Mouse (Mus musculus) C2C12 (cell line): ENCODE results near the gene Pear1. TPM values are rescaled to one million over a fixed set of nuclear protein-coding genes. Genes with fewer than 3 reads are reported as not detected.
A peak's percentile ranks its signal among the peaks of the same experiment; 100 is the strongest.

ENCODE experiments used
- H3K27me3 ChIP-seq: one replicate; pipeline ENCODE4 v1.6.1; 2011; ENCODE audit not compliant: control insufficient read depth, insufficient read depth, insufficient read length
- H3K36me3 ChIP-seq: one replicate; pipeline ENCODE4 v1.6.1; 2011; ENCODE audit not compliant: control insufficient read depth, insufficient read depth
- H3K4me3 ChIP-seq: one replicate; pipeline ENCODE4 v1.5.1; 2011; ENCODE audit warnings: mild to moderate bottlenecking, control low read depth; ENCODE audit not compliant: poor library complexity, insufficient read depth, severe bottlenecking
- H3K79me2 ChIP-seq: one replicate; pipeline ENCODE4 v1.6.1; 2011; ENCODE audit not compliant: control insufficient read depth, insufficient read depth
- H3K79me3 ChIP-seq: one replicate; pipeline ENCODE4 v1.6.1; 2011; ENCODE audit warnings: low read depth, control low read depth
- H3ac ChIP-seq: one replicate; pipeline ENCODE3; 2011; ENCODE audit warnings: low read depth; ENCODE audit not compliant: control insufficient read depth, insufficient read length
- CEBPB ChIP-seq: IDR thresholded peaks from one replicate; pipeline ENCODE4 v1.6.1; 2011; ENCODE audit warnings: low read depth, mild to moderate bottlenecking, control low read depth, moderate library complexity
- CTCF ChIP-seq: IDR thresholded peaks from one replicate; pipeline ENCODE4 v1.5.1; 2011; ENCODE audit not compliant: control insufficient read depth, insufficient read depth, insufficient read length
- FOSL1 ChIP-seq: IDR thresholded peaks from one replicate; pipeline ENCODE4 v1.8.0; 2011; ENCODE audit warnings: mild to moderate bottlenecking, low read length; ENCODE audit not compliant: poor library complexity, insufficient read depth, severe bottlenecking
- MAX ChIP-seq: IDR thresholded peaks from one replicate; pipeline ENCODE4 v1.6.1; 2011; ENCODE audit warnings: mild to moderate bottlenecking, control low read depth
- MYOD1 ChIP-seq: IDR thresholded peaks from one replicate; pipeline ENCODE4 v1.6.1; 2011; ENCODE audit warnings: low read depth; ENCODE audit not compliant: control insufficient read depth, insufficient read length
- MYOG ChIP-seq: IDR thresholded peaks from one replicate; pipeline ENCODE4 v1.6.1; 2011; ENCODE audit not compliant: control insufficient read depth, insufficient read length; ENCODE audit errors: extremely low read depth
- USF1 ChIP-seq: IDR thresholded peaks from one replicate; pipeline ENCODE4 v1.6.1; 2011; ENCODE audit warnings: low read depth, mild to moderate bottlenecking, control low read depth, moderate library complexity
- polyA plus RNA-seq: library from polyadenylated mRNA; unstranded; fragments of >200 nt; fragmentation: generic; extraction: Trizol; gene quantifications from one replicate; pipeline ENCODE4 v1.2.1, GENCODE M21; 2012; ENCODE audit warnings: missing spikeins

Pear1 gene
- polyA plus RNA-seq, 1 experiment: 1.7 TPM

DNA sequence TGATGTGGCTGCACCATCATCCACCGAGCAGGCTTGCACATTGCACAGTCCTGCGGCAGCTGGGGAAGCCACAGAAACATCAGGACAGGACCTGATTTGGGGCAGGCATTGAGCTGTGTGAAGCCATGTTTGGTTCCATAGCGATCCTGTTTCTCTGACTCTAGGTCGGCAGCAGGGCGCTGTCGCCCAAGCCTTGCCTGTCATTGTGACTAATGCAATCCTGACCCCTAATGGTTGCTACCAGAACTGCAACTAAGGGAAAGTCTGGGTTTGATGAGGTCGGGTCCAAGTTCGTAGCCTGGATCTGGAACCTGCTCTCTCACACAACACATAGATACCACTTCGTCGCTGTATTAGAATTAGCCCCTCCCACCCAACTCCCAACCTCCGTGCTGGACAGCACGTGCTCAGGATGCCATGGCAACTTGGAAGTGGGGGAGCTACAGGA is 7.4 kb downstream of the Pear1 start:
- TF ChIP-seq CTCF (peak; percentile 70), MAX (no peak), MYOD1 (no peak)
- H3K27me3 ChIP-seq: peaks cover 69% of the 10 kb centered on the region

DNA sequence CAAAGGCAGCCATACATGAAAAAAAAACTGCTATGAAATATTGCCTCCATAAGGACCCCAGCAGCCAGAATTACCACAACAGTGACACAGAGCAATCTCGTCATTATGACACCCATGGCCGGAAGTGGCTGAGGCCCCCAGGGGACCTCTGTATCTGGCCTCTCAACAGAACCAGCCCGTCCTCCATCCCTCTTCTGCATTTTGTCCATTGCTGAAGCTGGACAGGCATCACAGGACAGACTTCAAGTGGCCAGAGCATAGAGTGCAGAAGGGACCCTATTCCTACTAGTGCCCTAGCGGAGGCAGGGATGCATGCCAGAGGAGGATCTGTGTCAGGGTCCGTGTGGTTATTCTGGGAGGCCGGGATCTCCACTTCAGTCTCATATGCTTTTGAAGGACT is 7.9 kb downstream of the Pear1 start:
- no peaks in the 10 kb centered on the region for H3K79me3 ChIP-seq
- no peak overlapping the region for H3K4me3 ChIP-seq
- H3K36me3 ChIP-seq: no peaks in the 10 kb centered on the region
- H3K79me2 ChIP-seq: no peaks in the 10 kb centered on the region
- H3K27me3 ChIP-seq: peaks cover 74% of the 10 kb centered on the region
- TF ChIP-seq CTCF (no peak), MAX (no peak), CEBPB (no peak), MYOG (no peak), FOSL1 (no peak), MYOD1 (no peak), USF1 (no peak)
- H3ac ChIP-seq: no peak overlapping the region

More for the DNA sequence above, 7.4 kb downstream of the Pear1 start:
- Histone ChIP-seq H3K4me3 (no peak overlapping the region), H3ac (peak overlapping the region; percentile 10), H3K36me3 (no peaks in the 10 kb centered on the region), H3K79me2 (no peaks in the 10 kb centered on the region), H3K79me3 (no peaks in the 10 kb centered on the region)

DNA sequence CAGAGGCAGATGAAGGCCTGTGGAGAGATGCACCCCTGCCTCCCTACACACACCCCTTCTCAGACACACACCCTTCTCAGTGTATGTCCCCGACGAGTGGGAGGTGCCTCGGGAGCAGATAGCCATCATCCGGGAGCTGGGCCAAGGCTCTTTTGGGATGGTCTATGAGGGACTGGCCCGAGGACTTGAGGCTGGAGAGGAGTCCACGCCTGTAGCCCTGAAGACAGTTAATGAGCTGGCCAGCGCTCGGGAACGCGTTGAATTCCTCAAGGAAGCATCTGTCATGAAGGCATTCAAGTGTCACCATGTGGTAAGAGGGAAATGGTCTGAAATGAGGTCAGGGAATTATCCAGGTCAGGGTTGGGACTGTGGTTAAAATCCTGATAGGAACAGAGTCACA is 11.2 kb downstream of the Pear1 start:
- Histone ChIP-seq H3K36me3 (no peaks in the 10 kb centered on the region), H3K79me3 (no peaks in the 10 kb centered on the region), H3ac (no peak overlapping the region), H3K79me2 (no peaks in the 10 kb centered on the region), H3K27me3 (peaks cover 77% of the 10 kb centered on the region), H3K4me3 (no peak overlapping the region)
- no peak for TF ChIP-seq USF1
- no peak for TF ChIP-seq CTCF
- TF ChIP-seq MAX: no peak
- TF ChIP-seq MYOG: no peak
- TF ChIP-seq FOSL1: no peak
- TF ChIP-seq CEBPB: no peak
- no peak for TF ChIP-seq MYOD1

DNA sequence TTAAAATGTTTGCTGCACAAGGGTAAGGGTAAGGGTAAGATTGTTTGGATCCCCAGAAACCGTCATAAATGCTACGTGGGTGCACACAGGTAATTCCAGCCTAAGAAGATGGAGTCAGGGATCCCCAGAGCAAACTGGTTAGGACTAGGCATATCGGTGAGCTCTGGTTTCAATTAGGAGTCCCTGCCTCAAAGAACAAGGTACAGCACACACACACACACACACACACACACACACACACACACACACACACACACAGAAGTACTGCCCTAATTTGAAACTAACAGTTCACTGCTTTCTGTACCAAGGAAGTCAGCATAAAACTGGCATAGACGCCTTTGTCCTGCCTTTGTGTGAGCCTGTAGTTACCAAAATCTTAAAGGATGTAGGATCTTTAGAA is 11.7 kb downstream of the Pear1 start:
- Histone ChIP-seq H3K79me3 (no peaks in the 10 kb centered on the region), H3K79me2 (no peaks in the 10 kb centered on the region), H3K4me3 (no peak overlapping the region), H3K36me3 (no peaks in the 10 kb centered on the region), H3ac (no peak overlapping the region), H3K27me3 (peaks cover 73% of the 10 kb centered on the region)
- TF ChIP-seq CEBPB: no peak
- TF ChIP-seq CTCF: no peak
- no peak for TF ChIP-seq MYOD1
- no peak for TF ChIP-seq MAX
- no peak for TF ChIP-seq FOSL1
- no peak for TF ChIP-seq USF1
- no peak for TF ChIP-seq MYOG

DNA sequence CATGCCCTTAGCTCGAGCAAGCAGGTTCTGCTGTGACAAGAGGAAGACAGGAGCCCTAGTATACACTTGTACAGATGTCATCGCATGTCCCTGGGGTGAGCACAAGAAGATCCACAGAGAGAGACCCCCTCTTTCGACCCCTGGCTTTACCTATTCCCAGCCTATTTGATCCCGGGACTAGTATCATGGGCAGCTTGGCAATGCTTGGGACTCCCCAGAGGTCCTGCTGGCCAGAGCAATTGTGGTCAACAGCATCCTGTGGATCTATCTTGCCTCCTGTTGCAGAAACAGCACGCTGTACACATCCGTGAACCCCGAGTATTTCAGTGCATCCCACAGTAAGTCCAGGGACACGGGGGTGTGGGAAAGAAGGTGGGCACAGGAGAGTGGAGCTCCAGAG is 12.8 kb downstream of the Pear1 start:
- Histone ChIP-seq H3K36me3 (no peaks in the 10 kb centered on the region), H3ac (no peak overlapping the region), H3K27me3 (peaks cover 74% of the 10 kb centered on the region), H3K4me3 (no peak overlapping the region), H3K79me2 (no peaks in the 10 kb centered on the region), H3K79me3 (no peaks in the 10 kb centered on the region)
- TF ChIP-seq USF1: no peak
- no peak for TF ChIP-seq CEBPB
- no peak for TF ChIP-seq FOSL1
- no peak for TF ChIP-seq MYOD1
- no peak for TF ChIP-seq CTCF
- no peak for TF ChIP-seq MYOG
- no peak for TF ChIP-seq MAX

DNA sequence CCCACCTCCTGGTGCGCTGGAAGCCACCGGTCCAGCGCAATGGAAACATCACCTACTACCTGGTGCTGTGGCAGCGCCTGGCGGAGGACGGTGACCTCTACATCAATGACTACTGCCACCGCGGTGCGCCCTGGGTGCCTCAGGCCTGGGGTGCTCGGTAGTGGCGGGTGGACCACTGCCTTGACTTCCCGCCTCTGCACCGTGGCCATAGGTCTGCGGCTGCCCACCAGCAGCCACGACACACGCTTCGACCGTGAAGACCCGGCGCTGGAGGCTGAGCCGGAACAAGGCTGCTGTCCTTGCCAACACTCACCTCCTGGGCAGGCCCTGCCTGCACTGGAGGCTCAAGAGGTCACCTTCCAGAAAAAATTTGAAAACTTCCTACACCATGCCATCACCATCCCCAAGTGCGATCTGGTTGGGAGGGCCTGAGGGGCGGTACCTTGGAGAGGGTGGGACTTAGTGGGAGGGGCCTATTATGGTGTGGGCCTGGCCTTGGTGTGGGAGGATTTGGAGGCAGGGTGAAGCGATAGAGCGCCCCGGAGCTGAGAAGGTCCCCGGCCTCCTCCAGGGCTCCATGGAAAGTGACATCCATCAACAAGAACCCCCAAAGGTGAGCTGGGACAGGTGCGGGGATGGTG is 14.7 kb downstream of the Pear1 start:
- Histone ChIP-seq H3K36me3 (no peaks in the 10 kb centered on the region), H3K79me2 (no peaks in the 10 kb centered on the region), H3K4me3 (no peak overlapping the region), H3K27me3 (peaks cover 71% of the 10 kb centered on the region), H3K79me3 (no peaks in the 10 kb centered on the region), H3ac (no peak overlapping the region)
- TF ChIP-seq MYOG (no peak), MYOD1 (no peak), CTCF (no peak), CEBPB (no peak), MAX (no peak), USF1 (no peak), FOSL1 (no peak)
